Mouse (Mus musculus) limb, embryonic 15.5 days (tissue): ENCODE data around the gene Ticam1. TPM values are rescaled to one million over a fixed set of nuclear protein-coding genes. Genes with fewer than 3 reads are reported as not detected.

Experiments used
- ATAC-seq: fragments of 200-750 bp; cut with Nextera tagmentation; 2 replicates; pipeline ENCODE4 v1.8.0; 2017; ENCODE audit warnings: low read depth, moderate TSS enrichment; ENCODE audit not compliant: insufficient number of reproducible peaks, low FRiP score, low TSS enrichment
- H3K27ac ChIP-seq: fragments of 300-500 bp; sonication (generic); 2 replicates; pipeline ENCODE4 v1.5.1; 2015; ENCODE audit warnings: moderate library complexity, mild to moderate bottlenecking, inconsistent platforms
- H3K27me3 ChIP-seq: fragments of 300-500 bp; sonication (generic); 2 replicates; pipeline ENCODE4 v1.6.1; 2015; ENCODE audit warnings: inconsistent platforms
- H3K36me3 ChIP-seq: fragments of 300-500 bp; sonication (generic); 2 replicates; pipeline ENCODE4 v1.6.1; 2015; ENCODE audit warnings: inconsistent platforms
- H3K4me1 ChIP-seq: fragments of 300-500 bp; sonication (generic); 2 replicates; pipeline ENCODE4 v1.6.1; 2015; ENCODE audit warnings: inconsistent platforms
- H3K4me2 ChIP-seq: fragments of 300-500 bp; sonication (generic); 2 replicates; pipeline ENCODE4 v1.6.1; 2015; ENCODE audit warnings: mild to moderate bottlenecking, inconsistent platforms
- H3K4me3 ChIP-seq: fragments of 300-500 bp; sonication (generic); 2 replicates; pipeline ENCODE4 v1.5.1; 2015; ENCODE audit warnings: mild to moderate bottlenecking, inconsistent platforms
- H3K9ac ChIP-seq: fragments of 300-500 bp; sonication (generic); 2 replicates; pipeline ENCODE4 v1.6.1; 2015; ENCODE audit warnings: inconsistent platforms
- H3K9me3 ChIP-seq: fragments of 300-500 bp; sonication (generic); 2 replicates; pipeline ENCODE4 v1.6.1; 2016; ENCODE audit warnings: inconsistent platforms
- WGBS: fragments of 180-500 bp; shearing (Covaris S2); methylation state at CpG from one replicate; pipeline ENCODE4 v1.1.7; 2015; 5-methylcytosine and 5-hydroxymethylcytosine counted together
- polyA plus RNA-seq: library from polyadenylated mRNA; unstranded; fragments of >200 nt; fragmentation: Nextera tagmentation; extraction: Ambion mirVana; gene quantifications from 2 replicates; pipeline ENCODE4 v1.2.1, GENCODE M21; 2015

Ticam1 gene
- polyA plus RNA-seq, 1 experiment from 2014 or later, result 7.1 TPM

DNA sequence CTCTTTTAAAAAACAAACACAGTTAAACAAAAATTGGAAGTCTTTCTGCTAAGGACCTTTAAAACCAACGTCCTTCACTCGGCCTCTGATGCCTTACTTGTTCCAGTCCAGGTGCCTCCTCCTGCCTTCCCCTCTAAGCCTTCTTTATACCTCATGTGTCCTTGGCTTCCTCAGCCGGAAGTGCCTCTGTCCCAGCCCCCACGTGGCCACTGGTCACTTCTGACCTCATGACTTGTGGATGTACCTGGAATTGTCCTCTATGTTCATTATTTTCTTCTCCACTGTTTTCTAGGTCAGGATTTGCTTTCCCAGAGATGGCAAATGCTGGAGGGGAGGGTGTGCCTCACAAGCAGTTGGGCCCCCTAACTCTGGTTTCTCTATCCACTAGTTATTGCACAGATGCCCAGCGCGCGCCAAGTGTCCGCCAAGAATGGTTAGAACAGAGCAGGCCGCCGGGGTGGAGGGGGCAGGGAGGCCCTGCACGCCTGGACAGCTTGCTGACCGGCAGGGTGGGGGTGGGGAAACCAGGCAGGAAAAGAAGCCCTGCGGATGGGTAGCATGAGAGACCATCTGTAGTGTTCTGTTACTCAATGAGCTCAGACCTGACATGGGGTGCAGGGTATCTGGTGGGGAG, 25.9 kb upstream of the Ticam1 start:
- peaks cover 20% of the 10 kb centered on the region for H3K36me3 ChIP-seq
- H3K4me3 ChIP-seq, result peak overlapping the region; percentile 70
- no peaks in the 10 kb centered on the region for H3K9me3 ChIP-seq
- peak; percentile 6; the same call in 1 of the 2 replicates for ATAC-seq
- H3K4me1 ChIP-seq, result peaks cover 45% of the 10 kb centered on the region
- peak overlapping the region; percentile 86 for H3K27ac ChIP-seq
- 26% methylated on average over 13 of the region's 13 CpGs for WGBS
- peak overlapping the region; percentile 99 for H3K4me2 ChIP-seq
- no peaks in the 10 kb centered on the region for H3K27me3 ChIP-seq
- no peak overlapping the region; the same call in 1 of the 2 replicates for H3K9ac ChIP-seq

DNA sequence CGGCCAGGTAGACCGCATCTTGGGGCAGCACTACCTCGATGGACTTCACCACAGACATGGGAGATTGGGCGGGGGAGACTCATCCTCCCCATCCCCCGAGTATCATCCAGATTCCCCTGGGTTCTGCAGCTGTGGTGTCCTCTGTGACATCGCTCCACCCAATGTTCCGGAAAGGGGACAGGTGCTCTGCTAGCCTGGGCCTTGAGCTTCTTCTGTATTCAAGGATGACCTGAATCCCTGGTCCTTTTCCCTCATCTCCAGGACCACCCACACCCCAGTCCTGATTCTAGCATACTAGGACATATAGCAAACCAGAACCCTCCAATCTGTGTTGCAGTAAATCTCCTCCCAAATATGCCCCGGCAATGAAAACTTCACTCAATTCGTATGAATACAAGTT, 23.6 kb upstream of the Ticam1 start, which contains the start of gene Arrdc5:
Gene Arrdc5, minus strand, starts transcription at position 101 of the 400 bp plus-strand sequence.
- WGBS, result 90% methylated on average over 9 of the region's 9 CpGs
- Histone ChIP-seq H3K4me1 (peaks cover 23% of the 10 kb centered on the region), H3K27me3 (no peaks in the 10 kb centered on the region), H3K36me3 (0 out of 2 replicates have a peak, but pooled peaks cover under 1% of the 10 kb centered on the region), H3K9me3 (no peaks in the 10 kb centered on the region), H3K27ac (no peak within 1 kb of the TSS), H3K4me2 (no peak within 1 kb of the TSS), H3K4me3 (no peak within 1 kb of the TSS), H3K9ac (no peak within 1 kb of the TSS)
- no peak for ATAC-seq

DNA sequence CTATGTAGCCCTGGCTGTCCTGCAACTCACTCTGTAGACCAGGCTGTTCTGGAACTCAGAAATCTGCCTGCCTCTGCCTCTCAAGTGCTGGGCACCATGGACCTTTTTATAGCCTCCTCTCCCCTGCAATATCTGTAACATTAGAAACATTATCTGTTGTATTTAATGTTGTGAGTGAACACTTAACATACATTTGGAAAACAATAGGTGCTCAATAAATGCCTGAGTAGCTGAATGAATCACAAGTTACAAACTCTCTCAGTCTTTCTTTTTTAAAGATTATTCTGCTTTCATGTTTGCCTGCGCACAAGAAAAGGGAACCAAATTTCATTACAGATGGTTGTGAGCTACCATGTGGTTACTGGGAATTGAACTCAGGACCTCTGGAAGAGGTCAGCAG, 21.7 kb upstream of the Ticam1 start:
- no peak for ATAC-seq
- Histone ChIP-seq H3K9ac (no peak overlapping the region), H3K4me2 (no peak overlapping the region), H3K27me3 (no peaks in the 10 kb centered on the region), H3K36me3 (no peaks in the 10 kb centered on the region), H3K4me3 (no peak overlapping the region), H3K9me3 (no peaks in the 10 kb centered on the region), H3K27ac (no peak overlapping the region), H3K4me1 (peaks cover 10% of the 10 kb centered on the region)
- 96% methylated on average over 1 of the region's 1 CpGs for WGBS

DNA sequence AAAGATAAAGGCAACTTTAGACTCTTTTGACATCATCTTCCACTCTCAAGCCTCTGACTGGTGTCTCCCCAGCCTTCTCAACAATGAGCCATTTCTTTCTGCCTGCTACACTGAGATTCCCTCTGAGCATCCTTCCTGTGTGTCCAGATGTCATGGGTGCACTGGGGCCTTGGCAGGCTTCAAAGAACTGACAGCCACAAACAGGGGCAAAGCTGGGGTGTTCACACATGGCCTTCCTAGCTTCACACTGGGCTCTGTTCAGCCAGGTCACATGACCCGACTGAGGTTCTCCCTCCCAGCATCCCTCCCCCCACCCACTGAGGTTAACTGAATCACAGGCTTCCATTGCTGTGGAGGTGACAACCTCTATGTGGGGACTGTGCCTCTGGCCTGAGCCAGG, 19.6 kb upstream of the Ticam1 start:
- no peak for ATAC-seq
- WGBS, result 75% methylated on average over 1 of the region's 1 CpGs
- no peaks in the 10 kb centered on the region for H3K27me3 ChIP-seq
- no peak overlapping the region for H3K4me2 ChIP-seq
- H3K4me3 ChIP-seq, result no peak overlapping the region
- H3K27ac ChIP-seq, result no peak overlapping the region
- no peaks in the 10 kb centered on the region for H3K36me3 ChIP-seq
- no peaks in the 10 kb centered on the region for H3K9me3 ChIP-seq
- peaks cover 9% of the 10 kb centered on the region for H3K4me1 ChIP-seq
- H3K9ac ChIP-seq, result no peak overlapping the region

DNA sequence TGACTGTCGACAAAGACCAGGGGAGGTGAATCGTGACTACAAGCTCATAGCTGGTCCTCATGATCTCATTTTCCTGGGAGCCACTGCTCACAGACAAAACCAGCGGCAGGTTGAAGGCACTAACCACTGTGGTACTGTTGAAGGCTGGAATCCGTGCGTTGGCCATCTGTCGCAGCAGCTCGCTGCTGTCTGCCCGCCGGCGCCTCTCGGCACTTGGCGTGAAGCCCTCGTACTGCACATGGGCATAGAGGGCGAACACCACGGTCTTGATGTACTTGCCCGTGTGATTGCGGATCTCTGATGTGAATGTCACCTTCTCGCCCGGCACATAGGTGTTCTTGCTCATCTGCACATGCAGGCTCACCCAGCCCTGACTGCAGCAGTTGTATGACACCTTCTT, 17.7 kb upstream of the Ticam1 start:
- H3K9ac ChIP-seq, result no peak overlapping the region
- 86% methylated on average over 19 of the region's 19 CpGs for WGBS
- no peak for ATAC-seq
- H3K4me3 ChIP-seq, result no peak overlapping the region
- H3K9me3 ChIP-seq, result no peaks in the 10 kb centered on the region
- H3K4me2 ChIP-seq, result no peak overlapping the region
- H3K36me3 ChIP-seq, result no peaks in the 10 kb centered on the region
- H3K27me3 ChIP-seq, result no peaks in the 10 kb centered on the region
- no peak overlapping the region for H3K27ac ChIP-seq
- H3K4me1 ChIP-seq, result peaks cover 20% of the 10 kb centered on the region

DNA sequence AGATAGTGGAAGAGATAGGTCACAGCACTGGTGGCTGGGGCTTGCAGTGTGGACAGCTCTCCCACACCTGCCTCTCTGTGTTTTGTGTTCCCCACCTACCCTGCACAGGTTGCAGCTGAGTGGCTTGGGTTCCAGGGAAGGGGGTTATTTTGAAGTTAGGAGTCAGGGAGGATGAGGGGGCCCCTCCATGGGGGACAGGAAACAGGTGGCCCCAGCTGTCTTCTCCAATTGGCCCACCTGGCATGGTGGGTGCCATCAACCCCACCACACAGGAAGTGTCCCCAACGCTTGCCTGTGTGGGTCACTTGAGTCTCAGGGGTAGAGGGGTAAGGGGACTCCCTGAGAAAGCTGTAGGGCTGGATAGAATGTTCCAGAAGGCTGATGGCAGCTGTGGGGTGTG, 16.7 kb upstream of the Ticam1 start:
- no peak for ATAC-seq
- Histone ChIP-seq H3K9ac (no peak overlapping the region), H3K4me3 (no peak overlapping the region), H3K9me3 (no peaks in the 10 kb centered on the region), H3K4me2 (no peak overlapping the region), H3K36me3 (no peaks in the 10 kb centered on the region), H3K4me1 (peaks cover 29% of the 10 kb centered on the region), H3K27me3 (no peaks in the 10 kb centered on the region), H3K27ac (no peak overlapping the region)
- 64% methylated on average over 1 of the region's 1 CpGs for WGBS

DNA sequence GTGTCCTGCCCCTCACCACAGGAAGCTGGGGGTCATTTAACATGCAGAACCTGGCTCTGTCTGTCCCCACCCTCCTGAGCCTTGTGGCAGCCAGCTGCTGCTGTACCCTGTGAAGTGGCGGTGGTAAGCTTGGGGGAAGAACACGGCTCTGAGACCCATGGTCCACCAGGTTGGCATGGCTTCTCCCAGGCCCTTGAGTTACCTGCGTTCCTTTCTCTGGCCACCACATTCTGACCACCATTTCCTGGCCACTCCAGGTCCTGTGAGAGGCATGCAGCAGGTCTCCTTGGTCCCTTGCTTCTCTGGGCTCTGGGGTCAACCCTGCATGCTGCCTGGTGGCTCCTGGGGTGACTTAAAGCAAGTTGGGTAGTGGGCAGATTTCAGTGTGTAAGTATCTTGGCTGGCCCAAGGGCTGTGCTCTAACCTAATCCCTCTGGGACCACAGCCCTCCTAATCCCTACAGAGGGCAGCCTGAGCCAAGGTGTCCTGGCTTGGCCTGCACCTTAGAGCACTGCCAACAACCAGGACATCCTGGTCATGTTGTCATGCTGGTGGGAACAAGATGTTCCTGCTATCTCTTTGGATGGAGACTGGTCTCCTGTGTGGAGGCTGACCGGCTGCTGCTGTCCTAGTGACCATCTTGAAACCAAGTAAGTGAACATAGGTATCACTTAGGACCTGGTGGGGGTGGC, 16.1 kb upstream of the Ticam1 start, which contains the start of gene Plin3:
Gene Plin3, minus strand, starts transcription at position 343 of the 692 bp plus-strand sequence.
- WGBS, result 85% methylated on average over 4 of the region's 4 CpGs
- H3K27ac ChIP-seq, result peak within 1 kb of the TSS; percentile 98

DNA sequence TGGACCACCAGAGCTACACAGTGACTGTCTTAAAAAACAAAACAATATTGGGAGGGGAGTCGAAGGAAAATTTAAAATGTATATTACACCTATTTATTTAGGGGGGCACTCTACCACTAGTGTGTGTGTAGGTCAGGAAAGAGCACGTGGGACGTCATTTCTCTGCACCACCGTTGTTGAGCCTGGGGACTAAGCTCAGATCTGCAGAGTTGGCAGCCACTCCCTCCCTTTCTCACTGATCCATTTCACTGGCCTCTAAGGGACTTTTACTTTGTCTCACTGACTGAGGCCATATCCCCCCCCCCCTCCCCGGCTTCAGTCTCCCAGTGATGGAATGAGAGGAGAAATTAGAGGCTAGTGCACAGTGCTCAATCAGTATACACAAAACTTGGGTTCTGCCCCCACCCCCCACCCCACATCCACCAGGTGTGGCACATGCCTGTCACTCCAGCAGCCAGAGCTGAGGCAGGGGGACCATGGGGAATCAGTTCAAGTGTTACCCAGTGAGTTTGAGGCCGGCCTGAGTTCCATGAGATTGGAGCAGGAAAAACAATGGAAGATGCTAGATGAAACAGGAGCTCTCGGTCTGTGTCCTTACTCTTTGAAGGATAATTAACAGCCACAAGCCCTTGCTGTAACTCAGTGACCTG, 15.4 kb upstream of the Ticam1 start:
- 71% methylated on average over 7 of the region's 7 CpGs for WGBS

More for the DNA sequence above, 16.1 kb upstream of the Ticam1 start, which contains the start of gene Plin3:
- ATAC-seq, result no peak
- no peaks in the 10 kb centered on the region for H3K27me3 ChIP-seq
- H3K9ac ChIP-seq, result no peak within 1 kb of the TSS
- peaks cover 35% of the 10 kb centered on the region for H3K4me1 ChIP-seq
- H3K4me2 ChIP-seq, result no peak within 1 kb of the TSS
- H3K36me3 ChIP-seq, result no peaks in the 10 kb centered on the region
- H3K4me3 ChIP-seq, result no peak within 1 kb of the TSS
- H3K9me3 ChIP-seq, result no peaks in the 10 kb centered on the region

DNA sequence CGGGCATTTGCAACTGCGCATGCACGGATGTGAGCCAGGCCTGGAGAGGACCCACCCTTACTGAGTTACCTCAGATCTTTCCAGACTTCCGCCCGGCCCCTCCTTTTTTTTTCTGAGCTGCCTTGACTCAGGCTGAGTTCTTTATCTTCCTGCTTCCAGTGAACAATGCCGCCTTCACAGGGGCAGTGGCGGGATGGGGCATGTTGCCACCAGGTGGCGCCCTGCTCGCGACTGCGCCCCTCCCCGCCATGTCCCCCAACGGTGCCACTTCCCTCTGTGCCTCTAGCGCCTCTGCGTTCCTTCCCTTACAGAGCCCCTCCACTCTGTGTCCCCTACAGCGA, 14.6 kb upstream of the Ticam1 start:
- H3K9ac ChIP-seq, result peak overlapping the region; percentile 12

More for the DNA sequence above, 15.4 kb upstream of the Ticam1 start:
- H3K4me3 ChIP-seq, result no peak overlapping the region
- no peak for ATAC-seq
- peaks cover 2% of the 10 kb centered on the region; the same call in 1 of the 2 replicates for H3K36me3 ChIP-seq
- no peaks in the 10 kb centered on the region for H3K9me3 ChIP-seq
- no peak overlapping the region for H3K9ac ChIP-seq
- peak overlapping the region; percentile 98 for H3K27ac ChIP-seq
- H3K4me1 ChIP-seq, result peaks cover 39% of the 10 kb centered on the region
- no peaks in the 10 kb centered on the region for H3K27me3 ChIP-seq
- peak overlapping the region; percentile 80; the same call in 1 of the 2 replicates for H3K4me2 ChIP-seq

DNA sequence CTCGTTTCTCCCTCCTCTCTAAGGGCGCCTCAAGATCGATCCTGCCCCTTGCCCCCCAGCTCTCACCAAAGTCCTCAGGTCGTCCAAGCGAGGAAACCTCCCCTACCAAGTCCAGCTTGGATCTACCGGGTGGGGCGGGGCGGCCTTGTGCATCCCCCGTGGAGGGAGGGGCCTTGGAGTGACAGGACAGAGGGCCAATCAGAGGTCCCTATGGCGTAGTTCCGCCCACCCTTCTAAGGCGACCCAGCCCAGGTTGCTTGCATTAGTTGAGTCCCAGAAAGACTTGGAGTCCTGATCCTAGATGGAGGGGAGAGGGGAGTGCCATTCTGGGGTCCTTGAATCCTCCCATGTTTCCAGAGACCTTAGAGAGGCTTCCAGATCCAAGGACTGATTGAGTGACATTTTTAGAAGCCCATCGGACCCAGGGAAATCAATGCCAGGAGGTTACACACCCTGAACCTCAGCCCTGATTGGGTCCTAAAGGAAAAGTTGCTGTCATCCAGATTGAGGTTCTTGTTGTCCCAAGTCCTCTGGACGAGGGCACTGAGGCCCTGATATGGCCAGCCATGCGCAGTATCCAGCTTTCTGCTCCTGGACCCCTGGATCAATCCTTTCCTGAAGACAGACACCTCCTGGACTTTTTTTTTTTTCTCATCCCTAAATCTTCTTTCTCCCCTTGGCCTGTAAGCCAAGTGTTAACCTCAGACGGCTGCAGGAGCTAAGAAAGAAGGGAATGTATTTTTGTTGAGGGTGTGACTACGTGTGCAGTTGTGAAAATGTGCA, 14.0 kb upstream of the Ticam1 start:
- ATAC-seq, result peak; percentile 89
- Histone ChIP-seq H3K9ac (peak overlapping the region; percentile 44), H3K27me3 (no peaks in the 10 kb centered on the region), H3K9me3 (no peaks in the 10 kb centered on the region), H3K36me3 (peaks cover 16% of the 10 kb centered on the region), H3K4me1 (peaks cover 42% of the 10 kb centered on the region), H3K4me2 (peak overlapping the region; percentile 80), H3K27ac (peak overlapping the region; percentile 98), H3K4me3 (peak overlapping the region; percentile 52)
- 3% methylated on average over 17 of the region's 17 CpGs for WGBS

More for the DNA sequence above, 14.6 kb upstream of the Ticam1 start:
- Histone ChIP-seq H3K4me1 (peaks cover 42% of the 10 kb centered on the region), H3K4me2 (peak overlapping the region; percentile 80), H3K27ac (peak overlapping the region; percentile 98), H3K4me3 (peak overlapping the region; percentile 52), H3K9me3 (no peaks in the 10 kb centered on the region), H3K27me3 (no peaks in the 10 kb centered on the region), H3K36me3 (peaks cover 10% of the 10 kb centered on the region)
- WGBS, result 2% methylated on average over 16 of the region's 16 CpGs
- peak; percentile 89 for ATAC-seq
